Mouse (Mus musculus) erythroblast, embryonic 14.5 days (primary cell): ENCODE data around the gene Mageh1.
"Not testable (repeated sequence)": the region's sequence is repeated elsewhere in the genome, so short reads cannot be mapped to it uniquely, and the experiment has no call there.

Experiments used
- GATA1 ChIP-seq: IDR thresholded peaks from 2 replicates; pipeline ENCODE4 v1.6.1; 2012; ENCODE audit warnings: low read length, inconsistent platforms, mixed read lengths
- TAL1 ChIP-seq: IDR thresholded peaks from 3 replicates; pipeline ENCODE4 v1.6.1; 2012; ENCODE audit warnings: low read length, inconsistent platforms, mixed read lengths

DNA sequence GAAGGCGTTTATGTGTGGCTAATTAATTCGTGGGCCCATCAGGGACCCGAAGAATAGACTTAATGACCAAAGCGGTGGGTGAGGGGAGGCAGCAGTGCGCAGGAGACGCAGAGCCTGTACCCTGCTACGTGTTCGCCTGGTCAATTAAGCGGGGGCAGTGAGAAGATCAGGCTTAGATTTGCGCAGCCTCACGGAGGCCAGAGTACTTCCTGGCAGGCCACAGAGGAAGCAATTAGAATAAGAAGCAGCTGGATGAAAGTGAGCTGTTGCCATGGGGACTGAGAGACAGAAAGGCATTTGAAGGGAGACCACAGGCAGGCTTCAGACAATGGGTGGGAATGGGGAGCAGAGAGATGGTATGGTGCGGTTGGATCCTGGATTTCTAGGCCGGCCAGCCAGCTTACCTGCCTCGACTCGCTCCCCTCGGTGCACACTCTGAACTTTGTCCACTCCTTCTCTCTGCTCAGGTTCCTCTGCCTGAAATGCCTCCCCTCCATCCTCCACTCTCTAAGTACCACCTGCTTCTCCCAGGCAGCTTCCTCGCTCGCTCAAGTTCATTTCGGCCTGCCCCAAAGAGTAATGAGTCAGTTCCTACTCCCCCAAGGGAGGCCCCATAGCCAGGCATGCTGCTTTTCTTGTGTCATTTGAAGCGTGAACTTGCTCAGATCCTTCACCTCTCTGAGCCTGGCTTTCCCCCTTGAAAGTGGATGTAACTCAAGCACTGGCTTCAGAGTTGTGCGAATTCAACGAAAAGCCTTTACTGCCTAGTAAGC is 783 bp upstream of the Mageh1 start:
- TF ChIP-seq TAL1, GATA1: not testable (repeated sequence)
